Mouse (Mus musculus) intestine, postnatal 0 days (tissue): ENCODE measurements at regions not wholly inside any gene's neighbourhood (a gene's known extent, or its start where the extent isn't known, plus 50 kb on each side); places are given as distances from the start of the nearest gene placed in this dataset.
A peak's percentile ranks its signal among the peaks of the same experiment; 100 is the strongest.

Experiments used
- ATAC-seq: fragments of 200-750 bp; cut with Nextera tagmentation; 2 replicates; pipeline ENCODE4 v1.8.0; 2017; ENCODE audit warnings: mild to moderate bottlenecking, moderate TSS enrichment, moderate library complexity
- H3K27ac ChIP-seq: fragments of 300-500 bp; sonication (generic); 2 replicates; pipeline ENCODE4 v1.5.1; 2014; ENCODE audit warnings: mild to moderate bottlenecking, low read depth, low read length, moderate library complexity
- H3K27me3 ChIP-seq: fragments of 300-500 bp; sonication (generic); replicated peaks from 2 replicates; pipeline ENCODE4 v1.6.1; 2014; ENCODE audit warnings: low read length, mixed read lengths; ENCODE audit not compliant: control insufficient read depth, insufficient read depth
- H3K36me3 ChIP-seq: fragments of 300-500 bp; sonication (generic); 2 replicates; pipeline ENCODE4 v1.6.1; 2014; ENCODE audit warnings: mild to moderate bottlenecking, moderate library complexity; ENCODE audit not compliant: control insufficient read depth, insufficient read depth
- H3K4me1 ChIP-seq: fragments of 300-500 bp; sonication (generic); replicated peaks from 2 replicates; pipeline ENCODE4 v1.6.1; 2014; ENCODE audit warnings: antibody characterized with exemption, low read length, mixed read lengths; ENCODE audit not compliant: control insufficient read depth, insufficient read depth
- H3K4me2 ChIP-seq: fragments of 300-500 bp; sonication (generic); replicated peaks from 2 replicates; pipeline ENCODE4 v1.6.1; 2014; ENCODE audit warnings: low read depth, mild to moderate bottlenecking, moderate library complexity
- H3K4me3 ChIP-seq: fragments of 300-500 bp; sonication (generic); 2 replicates; pipeline ENCODE4 v1.5.1; 2014; ENCODE audit warnings: low read depth, low read length
- H3K9ac ChIP-seq: fragments of 300-500 bp; sonication (generic); 2 replicates; pipeline ENCODE4 v1.6.1; 2014; ENCODE audit warnings: mild to moderate bottlenecking, low read depth, low read length
- H3K9me3 ChIP-seq: fragments of 300-500 bp; sonication (generic); 2 replicates; pipeline ENCODE4 v1.6.1; 2016; ENCODE audit warnings: mixed run types; ENCODE audit not compliant: control insufficient read depth
- CTCF ChIP-seq: sonication (generic); IDR thresholded peaks from 2 replicates; pipeline ENCODE4 v1.5.1; 2016; ENCODE audit warnings: low read depth, mild to moderate bottlenecking, control low read depth, antibody characterized with exemption, moderate library complexity
- WGBS: fragments of 180-500 bp; shearing (Covaris S2); extraction: QIAGEN DNeasy Blood & Tissue Kit; methylation state at CpG from one replicate; pipeline ENCODE4 v1.1.7; 2014; 5-methylcytosine and 5-hydroxymethylcytosine counted together

DNA sequence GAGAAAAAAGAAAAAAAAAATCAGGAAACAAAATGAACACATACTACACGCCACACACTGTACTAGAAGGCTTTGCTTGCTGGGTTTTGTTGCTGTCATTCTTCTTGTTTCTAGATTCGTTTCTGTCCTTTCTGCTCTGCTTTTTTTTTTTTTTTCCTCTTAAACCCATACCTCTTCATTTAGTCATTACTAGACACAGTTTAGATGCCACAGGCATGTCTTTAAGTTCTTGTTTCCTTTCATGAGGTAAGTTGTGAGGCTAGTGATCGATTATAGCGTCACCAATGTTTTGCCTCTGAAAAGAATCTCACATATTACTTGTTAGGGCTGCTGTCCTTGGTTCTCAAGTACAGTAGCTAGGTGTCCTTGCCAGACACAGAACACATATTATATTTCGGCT, 168.3 kb upstream of the Atp2b1 start:
- Histone ChIP-seq H3K9me3 (no peaks in the 10 kb centered on the region), H3K36me3 (no peaks in the 10 kb centered on the region), H3K9ac (no peak overlapping the region), H3K27me3 (no peaks in the 10 kb centered on the region), H3K27ac (no peak overlapping the region), H3K4me3 (no peak overlapping the region), H3K4me1 (0 out of 2 replicates have a peak, but pooled peaks cover 7% of the 10 kb centered on the region), H3K4me2 (no peak overlapping the region)
- no peak for ATAC-seq
- 91% methylated on average over 5 of the region's 5 CpGs for WGBS
- TF ChIP-seq CTCF, result no peak

- Histone ChIP-seq H3K4me1 (0 out of 2 replicates have a peak, but pooled peaks cover 1% of the 10 kb centered on the region), H3K27me3 (no peaks in the 10 kb centered on the region), H3K36me3 (no peaks in the 10 kb centered on the region), H3K9me3 (no peaks in the 10 kb centered on the region), H3K27ac (no peak overlapping the region), H3K9ac (no peak overlapping the region), H3K4me2 (no peak overlapping the region), H3K4me3 (no peak overlapping the region)
- ATAC-seq, result no peak
- no peak for TF ChIP-seq CTCF
- WGBS, result 52% methylated on average over 3 of the region's 3 CpGs
These were observed 165.2 kb upstream of the Atp2b1 start for GRCm38 (mm10) chr10:98748856-98749583.

DNA sequence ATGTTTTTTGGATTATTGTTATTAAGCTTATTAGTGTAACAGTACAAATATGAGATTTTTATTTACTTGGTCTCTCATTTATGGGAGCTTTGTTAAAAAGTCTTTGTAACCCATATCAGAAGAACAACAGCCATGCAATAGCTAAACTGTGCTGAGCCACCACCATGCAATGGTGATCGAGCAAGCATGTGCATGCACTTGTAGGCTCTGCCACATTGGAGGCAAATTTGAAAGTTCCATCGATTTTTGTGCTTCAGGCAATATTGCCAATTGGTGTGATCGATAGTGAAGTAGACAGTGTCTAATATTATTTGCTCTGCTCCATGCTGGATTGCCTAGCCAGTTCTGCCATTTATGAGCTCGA, 164.6 kb upstream of the Atp2b1 start:
- WGBS, result 85% methylated on average over 4 of the region's 4 CpGs
- Histone ChIP-seq H3K9me3 (no peaks in the 10 kb centered on the region), H3K27me3 (no peaks in the 10 kb centered on the region), H3K36me3 (no peaks in the 10 kb centered on the region), H3K9ac (no peak overlapping the region), H3K4me1 (no peaks in the 10 kb centered on the region), H3K27ac (no peak overlapping the region), H3K4me2 (no peak overlapping the region), H3K4me3 (no peak overlapping the region)
- no peak for TF ChIP-seq CTCF
- no peak for ATAC-seq

- 33% methylated on average over 11 of the region's 11 CpGs for WGBS
- Histone ChIP-seq H3K9me3 (no peaks in the 10 kb centered on the region), H3K27ac (no peak overlapping the region), H3K4me3 (no peak overlapping the region), H3K4me2 (no peak overlapping the region), H3K9ac (no peak overlapping the region), H3K36me3 (no peaks in the 10 kb centered on the region), H3K4me1 (no peaks in the 10 kb centered on the region), H3K27me3 (no peaks in the 10 kb centered on the region)
- TF ChIP-seq CTCF, result no peak
- ATAC-seq, result peak; percentile 81
These were observed 162.7 kb upstream of the Atp2b1 start for GRCm38 (mm10) chr10:98751376-98752058.

GRCm38 (mm10) chr10:98761080-98761479, 153.1 kb upstream of the Atp2b1 start:
- Histone ChIP-seq H3K4me3 (no peak overlapping the region), H3K4me2 (no peak overlapping the region), H3K27ac (no peak overlapping the region), H3K4me1 (no peaks in the 10 kb centered on the region), H3K9ac (no peak overlapping the region), H3K36me3 (no peaks in the 10 kb centered on the region), H3K9me3 (no peaks in the 10 kb centered on the region), H3K27me3 (no peaks in the 10 kb centered on the region)
- ATAC-seq, result no peak
- TF ChIP-seq CTCF, result no peak

DNA sequence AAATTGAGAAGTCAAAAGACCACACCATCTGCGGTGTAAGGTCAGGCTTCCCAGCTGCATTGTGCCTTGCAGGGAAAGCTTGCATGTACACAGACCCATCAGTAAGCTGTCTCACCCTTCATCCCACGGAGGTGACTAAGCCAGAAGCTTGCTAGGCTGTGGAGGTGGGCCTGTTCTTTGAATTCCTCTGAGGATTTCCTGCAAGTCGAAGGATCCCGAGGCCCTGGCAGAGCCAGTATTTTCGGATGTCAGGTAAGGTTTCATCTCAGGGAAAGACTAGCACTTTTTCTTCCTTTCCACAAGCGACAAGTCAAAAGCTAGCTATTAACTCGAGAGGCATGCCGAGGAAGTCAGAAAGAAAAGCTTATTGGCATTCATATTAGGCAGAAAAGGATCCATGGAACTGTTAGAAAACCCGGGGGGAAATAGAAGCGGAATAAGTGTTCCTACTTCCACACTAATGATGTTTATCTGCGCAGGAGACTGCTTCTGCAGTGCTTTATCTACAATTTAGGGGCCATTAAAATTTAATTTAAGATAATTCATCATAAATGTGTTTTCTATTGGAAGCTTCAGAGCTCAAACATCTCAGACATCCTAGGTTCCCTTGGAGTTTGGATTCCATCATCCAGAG, 148.3 kb upstream of the Atp2b1 start:
- no peak overlapping the region for H3K4me3 ChIP-seq
- no peaks in the 10 kb centered on the region for H3K4me1 ChIP-seq
- H3K36me3 ChIP-seq, result no peaks in the 10 kb centered on the region
- no peak overlapping the region for H3K27ac ChIP-seq
- H3K27me3 ChIP-seq, result no peaks in the 10 kb centered on the region
- WGBS, result 79% methylated on average over 11 of the region's 11 CpGs
- H3K9me3 ChIP-seq, result no peaks in the 10 kb centered on the region
- no peak for ATAC-seq
- H3K9ac ChIP-seq, result no peak overlapping the region
- H3K4me2 ChIP-seq, result no peak overlapping the region
- no peak for TF ChIP-seq CTCF
